Mouse (Mus musculus) MEL (cell line): ENCODE results near the gene Metrn. TPM values are rescaled to one million over a fixed set of nuclear protein-coding genes. Genes with fewer than 3 reads are reported as not detected.

Experiments
- DNase-seq: peaks from one replicate; pipeline ENCODE4 v3.0.0; 2011; ENCODE audit warnings: low read depth, low spot score
- H3K27ac ChIP-seq: 2 replicates; pipeline ENCODE4 v1.5.1; 2012; ENCODE audit warnings: low read depth, mild to moderate bottlenecking, control low read depth, low read length, moderate library complexity; ENCODE audit not compliant: control insufficient read depth
- H3K27me3 ChIP-seq, 2 experiments: fragments of 150-350 bp in 1 of 2; sonication (generic) in 1 of 2; 2 replicates each; pipeline ENCODE4 v1.6.1; 2012; ENCODE audit warnings: low read length in 2 of 2, mild to moderate bottlenecking in 2 of 2, improper control_type of control experiment in 1 of 2, moderate library complexity in 1 of 2; ENCODE audit not compliant: insufficient read depth in 2 of 2, control insufficient read depth in 1 of 2
- H3K36me3 ChIP-seq, 2 experiments: 2 replicates each; pipeline ENCODE4 v1.6.1; 2012 to 2014; ENCODE audit warnings: low read length in 2 of 2, improper control_type of control experiment in 1 of 2, inconsistent platforms in 1 of 2, mild to moderate bottlenecking in 1 of 2; ENCODE audit not compliant: insufficient read depth in 2 of 2, control insufficient read depth in 1 of 2
- H3K4me1 ChIP-seq, 2 experiments: fragments of 150-350 bp in 1 of 2; sonication (generic) in 1 of 2; 2 replicates each; pipeline ENCODE4 v1.6.1; 2012; ENCODE audit warnings: low read length in 2 of 2, improper control_type of control experiment in 1 of 2, mild to moderate bottlenecking in 1 of 2; ENCODE audit not compliant: insufficient read depth in 2 of 2, control insufficient read depth in 1 of 2
- H3K4me3 ChIP-seq, 2 experiments: fragments of 150-350 bp in 1 of 2; sonication (generic) in 1 of 2; 2 replicates each; pipeline ENCODE4 v1.5.1; 2012; ENCODE audit warnings: low read depth in 2 of 2, low read length in 2 of 2, mild to moderate bottlenecking in 2 of 2, moderate library complexity in 2 of 2, control low read depth in 1 of 2, improper control_type of control experiment in 1 of 2; ENCODE audit not compliant: control insufficient read depth in 1 of 2, insufficient read depth in 1 of 2
- H3K79me2 ChIP-seq: 2 replicates; pipeline ENCODE4 v1.6.1; 2012; ENCODE audit warnings: mild to moderate bottlenecking, low read length, moderate library complexity; ENCODE audit not compliant: control insufficient read depth, poor library complexity, insufficient read depth
- H3K9ac ChIP-seq: 2 replicates; pipeline ENCODE4 v1.6.1; 2012; ENCODE audit warnings: low read depth, mild to moderate bottlenecking, control low read depth, low read length, moderate library complexity; ENCODE audit not compliant: control insufficient read depth, poor library complexity, severe bottlenecking
- H3K9me3 ChIP-seq: fragments of 150-350 bp; sonication (generic); replicated peaks from 2 replicates; pipeline ENCODE4 v1.6.1; 2012; ENCODE audit warnings: mild to moderate bottlenecking, low read length, improper control_type of control experiment, moderate library complexity; ENCODE audit not compliant: insufficient read depth
- BHLHE40 ChIP-seq: IDR thresholded peaks from 2 replicates; pipeline ENCODE4 v1.6.1; 2012; ENCODE audit warnings: low read depth, mild to moderate bottlenecking, inconsistent platforms, low read length, improper control_type of control experiment, borderline replicate concordance
- CTCF ChIP-seq, 3 experiments: IDR thresholded peaks in 2 of 3; conservative IDR thresholded peaks in 1 of 3; 2 replicates each; pipeline ENCODE4 v1.5.1; 2011 to 2012; ENCODE audit warnings: low read length in 3 of 3, low read depth in 2 of 3, mild to moderate bottlenecking in 2 of 3, improper control_type of control experiment in 1 of 3, inconsistent platforms in 1 of 3, mixed read lengths in 1 of 3, moderate library complexity in 1 of 3; ENCODE audit not compliant: control insufficient read depth in 1 of 3, insufficient read depth in 1 of 3, poor library complexity in 1 of 3, severe bottlenecking in 1 of 3
- ELF1 ChIP-seq: IDR thresholded peaks from 2 replicates; pipeline ENCODE4 v1.6.1; 2014; ENCODE audit warnings: low read depth, mild to moderate bottlenecking, inconsistent platforms, low read length, improper control_type of control experiment, moderate library complexity
- EP300 ChIP-seq, 2 experiments: IDR thresholded peaks; 2 replicates each; pipeline ENCODE4 v1.6.1; 2011; ENCODE audit warnings: improper control_type of control experiment in 2 of 2, low read length in 2 of 2, low read depth in 1 of 2, mild to moderate bottlenecking in 1 of 2
- GATA1 ChIP-seq: IDR thresholded peaks from 2 replicates; pipeline ENCODE4 v1.6.1; 2011; ENCODE audit warnings: low read depth, low read length, improper control_type of control experiment
- HCFC1 ChIP-seq: IDR thresholded peaks from 2 replicates; pipeline ENCODE4 v1.6.1; 2012; ENCODE audit warnings: low read depth, mild to moderate bottlenecking, inconsistent platforms, low read length, improper control_type of control experiment, moderate library complexity
- MAFK ChIP-seq: IDR thresholded peaks from 2 replicates; pipeline ENCODE4 v1.6.1; 2011; ENCODE audit warnings: low read depth, mild to moderate bottlenecking, low read length, improper control_type of control experiment, borderline replicate concordance
- POLR2AphosphoS2 ChIP-seq: IDR thresholded peaks from 2 replicates; pipeline ENCODE4 v1.6.1; 2011; ENCODE audit warnings: low read length, improper control_type of control experiment
- RAD21 ChIP-seq: IDR thresholded peaks from 2 replicates; pipeline ENCODE4 v1.6.1; 2011; ENCODE audit warnings: mild to moderate bottlenecking, low read depth, low read length, improper control_type of control experiment
- RCOR1 ChIP-seq: IDR thresholded peaks from 2 replicates; pipeline ENCODE4 v1.6.1; 2012; ENCODE audit warnings: low read depth, mild to moderate bottlenecking, inconsistent platforms, low read length, improper control_type of control experiment
- SIN3A ChIP-seq: IDR thresholded peaks from 2 replicates; pipeline ENCODE4 v1.6.1; 2012; ENCODE audit warnings: low read length, improper control_type of control experiment, inconsistent platforms
- TAL1 ChIP-seq: IDR thresholded peaks from 2 replicates; pipeline ENCODE4 v1.6.1; 2012; ENCODE audit warnings: mild to moderate bottlenecking, inconsistent platforms, low read length, moderate library complexity, mixed read lengths
- TBP ChIP-seq: IDR thresholded peaks from 2 replicates; pipeline ENCODE4 v1.8.0; 2011; ENCODE audit warnings: low read depth, low read length, improper control_type of control experiment
- TCF12 ChIP-seq: IDR thresholded peaks from 2 replicates; pipeline ENCODE4 v1.6.1; 2014; ENCODE audit warnings: low read depth, mild to moderate bottlenecking, inconsistent platforms, low read length, improper control_type of control experiment, moderate library complexity
- UBTF ChIP-seq: IDR thresholded peaks from 2 replicates; pipeline ENCODE4 v1.6.1; 2012; ENCODE audit warnings: low read depth, mild to moderate bottlenecking, inconsistent platforms, low read length, improper control_type of control experiment, moderate library complexity, borderline replicate concordance; ENCODE audit not compliant: insufficient read depth
- USF2 ChIP-seq, 2 experiments: IDR thresholded peaks; 2 replicates each; pipeline ENCODE4 v1.6.1; 2011 to 2012; ENCODE audit warnings: improper control_type of control experiment in 2 of 2, low read length in 2 of 2, borderline replicate concordance in 1 of 2, inconsistent platforms in 1 of 2, low read depth in 1 of 2, mild to moderate bottlenecking in 1 of 2; ENCODE audit not compliant: insufficient read depth in 1 of 2
- ZNF384 ChIP-seq: IDR thresholded peaks from 2 replicates; pipeline ENCODE4 v1.6.1; 2012; ENCODE audit warnings: low read depth, mild to moderate bottlenecking, inconsistent platforms, low read length, improper control_type of control experiment
- polyA plus RNA-seq, 2 experiments: library from polyadenylated mRNA; stranded (reverse) in 1 of 2; unstranded in 1 of 2; fragments of >175 nt in 1 of 2; fragments of >200 nt in 1 of 2; gene quantifications; 2 replicates each; pipeline versions ENCODE4 v1.2.1 to v1.2.4; 2012; ENCODE audit warnings: low replicate concordance in 2 of 2, low read depth in 1 of 2; ENCODE audit not compliant: insufficient read length in 2 of 2, insufficient read depth in 1 of 2, missing spikeins in 1 of 2
- total RNA-seq: library from RNA; depleted of rRNA; stranded (reverse); fragments of 300-350 nt; gene quantifications from 2 replicates; pipeline ENCODE4 v1.2.3, GENCODE M21; 2012

The Metrn gene
- total and polyA plus RNA-seq, 3 experiments, result 95.7 to 116 TPM; not detected in 1

DNA sequence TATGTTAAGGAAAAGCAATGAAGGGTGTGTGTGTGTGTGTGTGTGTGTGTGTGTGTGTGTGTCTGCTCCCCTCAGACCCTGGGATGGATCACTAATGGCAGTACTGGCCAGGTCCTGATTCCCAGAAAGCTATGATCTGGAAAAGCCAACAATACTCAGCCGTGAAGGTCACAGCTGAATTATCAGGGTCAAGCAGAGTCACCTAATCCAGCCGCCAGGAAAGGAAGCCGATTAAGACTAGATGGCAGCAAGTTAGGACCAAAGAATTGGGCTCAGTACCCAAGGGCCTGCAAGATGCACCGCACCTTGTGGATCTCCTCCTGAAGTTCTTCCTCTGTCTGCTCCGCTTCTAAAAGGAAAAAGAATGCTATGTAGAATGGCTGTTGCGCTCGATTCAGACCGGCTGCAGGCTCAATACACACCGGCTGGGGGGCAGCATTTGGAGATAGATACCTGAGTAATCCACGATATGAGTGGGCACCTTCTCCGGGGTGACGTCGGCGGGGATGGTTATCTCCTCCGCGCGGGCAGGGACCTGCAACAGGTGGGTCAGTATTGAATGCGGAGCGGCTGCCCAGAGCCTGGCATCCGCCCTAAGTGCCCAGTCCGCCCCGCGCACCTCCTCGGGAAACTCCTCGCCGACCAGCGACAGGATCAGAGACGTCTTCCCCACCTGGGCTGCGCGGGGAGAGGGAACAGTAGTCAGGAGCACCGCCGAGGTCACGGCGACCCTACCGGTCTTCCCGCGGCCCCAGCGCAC, 46.9 kb upstream of the Metrn start:
- Histone ChIP-seq H3K27ac (peak overlapping the region; percentile 79), H3K79me2 (peaks cover 11% of the 10 kb centered on the region), H3K4me3 (peak overlapping the region; percentile 75 to 86), H3K27me3 (no peaks in the 10 kb centered on the region), H3K9me3 (no peaks in the 10 kb centered on the region), H3K4me1 (peaks cover 3 to 15% of the 10 kb centered on the region in 2 experiments; a peak in 3 of 4 replicates), H3K36me3 (peaks cover 0 to 3% of the 10 kb centered on the region in 2 experiments; a peak in 2 of 4 replicates), H3K9ac (peak overlapping the region; percentile 89)
- no peak for DNase-seq
- TF ChIP-seq TAL1 (no peak), TCF12 (no peak), GATA1 (no peak), USF2 (IDR thresholded peaks at IDR 0.05; ENCODE audit: borderline replicate concordance in 1 of 2, insufficient read depth in 1 of 2, low read depth in 1 of 2, low read length in 2 of 2) (no peak), RAD21 (no peak), CTCF (IDR thresholded peaks at IDR 0.05 in 2 of 3, conservative IDR thresholded peaks at IDR 0.05 in 1 of 3; ENCODE audit: control insufficient read depth in 1 of 3, insufficient read depth in 1 of 3, low read depth in 2 of 3, low read length in 3 of 3, poor library complexity in 1 of 3, severe bottlenecking in 1 of 3) (no peak), ELF1 (no peak), TBP (no peak), UBTF (no peak), ZNF384 (no peak), RCOR1 (no peak), POLR2AphosphoS2 (no peak), BHLHE40 (no peak), SIN3A (no peak), EP300 (IDR thresholded peaks at IDR 0.05; ENCODE audit: low read depth in 1 of 2, low read length in 2 of 2) (no peak), HCFC1 (no peak), MAFK (no peak)

DNA sequence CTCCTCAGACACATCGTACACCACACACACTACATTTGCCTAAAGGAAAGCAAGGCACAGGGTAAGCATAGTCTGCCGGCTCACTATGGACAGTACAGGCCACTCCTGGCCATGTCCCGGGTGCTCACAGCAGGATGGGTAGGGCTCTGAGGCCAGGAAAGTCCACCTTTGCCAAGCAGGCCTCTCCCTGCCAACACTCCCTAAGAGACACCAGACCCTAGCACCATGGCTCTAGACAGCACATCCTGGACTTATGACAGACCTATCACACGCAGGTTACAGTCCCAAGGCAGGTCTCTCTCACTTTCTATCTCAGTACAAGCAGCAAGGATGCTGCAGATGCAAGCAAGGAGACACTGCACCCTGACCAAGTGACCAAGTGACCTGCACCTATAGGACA, 46.2 kb upstream of the Metrn start:
- Histone ChIP-seq H3K4me3 (peak overlapping the region; percentile 75 to 86), H3K9ac (peak overlapping the region; percentile 89), H3K9me3 (no peaks in the 10 kb centered on the region), H3K27me3 (no peaks in the 10 kb centered on the region), H3K79me2 (peaks cover 11% of the 10 kb centered on the region), H3K36me3 (peaks cover 0 to 3% of the 10 kb centered on the region in 2 experiments; a peak in 2 of 4 replicates), H3K4me1 (peaks cover 3 to 15% of the 10 kb centered on the region in 2 experiments; a peak in 3 of 4 replicates), H3K27ac (no peak overlapping the region)
- DNase-seq, result no peak
- TF ChIP-seq EP300 (IDR thresholded peaks at IDR 0.05; ENCODE audit: low read depth in 1 of 2, low read length in 2 of 2), result no peak
- TF ChIP-seq CTCF (IDR thresholded peaks at IDR 0.05 in 2 of 3, conservative IDR thresholded peaks at IDR 0.05 in 1 of 3; ENCODE audit: control insufficient read depth in 1 of 3, insufficient read depth in 1 of 3, low read depth in 2 of 3, low read length in 3 of 3, poor library complexity in 1 of 3, severe bottlenecking in 1 of 3), result 0 out of 6 replicates have a peak, but pooled peaks of 1 of the 3 experiments have one; percentile 2
- no peak for TF ChIP-seq UBTF
